Mouse (Mus musculus): ENCODE data around the gene 4933417A18Rik.
"Not testable (repeated sequence)": the region's sequence is repeated elsewhere in the genome, so short reads cannot be mapped to it uniquely, and the experiment has no call there.

Gene 4933417A18Rik

DNA sequence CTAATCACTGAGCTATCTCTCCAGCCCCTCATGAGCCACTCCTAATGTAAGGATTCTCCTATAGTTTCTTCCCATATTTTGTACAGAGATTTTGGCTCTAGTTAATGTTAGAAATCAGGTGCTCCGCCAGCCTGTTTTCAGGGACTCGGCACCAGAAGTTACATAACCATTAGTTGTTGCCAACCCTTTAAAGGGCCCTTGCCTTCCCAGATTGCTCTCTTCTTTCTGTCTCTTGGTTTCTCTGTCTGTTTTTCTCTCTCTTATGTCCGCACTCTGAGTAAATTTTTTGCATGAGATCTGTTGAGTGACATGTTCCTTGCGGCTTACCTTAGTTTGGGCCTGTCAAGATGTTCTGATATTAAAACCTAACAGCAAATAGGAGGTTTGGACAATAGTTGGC lies 51.9 kb downstream of the 4933417A18Rik start:
- no peak for DNase-seq (ENCODE audit: low read depth)

DNA sequence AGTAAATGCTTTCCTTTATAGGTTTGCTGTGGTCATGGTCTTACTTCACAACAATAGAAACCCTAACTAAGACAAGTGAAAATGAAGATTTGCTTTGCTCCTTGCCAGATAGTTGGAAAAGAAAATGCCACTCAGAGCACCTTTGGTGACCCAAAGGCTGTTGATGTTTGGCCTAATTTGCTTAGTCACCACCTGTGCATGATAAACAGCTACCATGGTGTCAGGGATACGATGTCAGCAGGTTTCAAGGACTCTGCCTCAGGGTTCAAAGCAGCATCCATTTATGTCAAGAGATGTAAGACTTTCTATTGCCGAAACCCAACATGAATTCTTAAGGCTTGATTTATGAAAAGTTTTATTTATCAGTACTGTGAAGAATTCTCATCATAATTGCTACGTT lies 53.2 kb downstream of the 4933417A18Rik start:
- DNase-seq (ENCODE audit: low read depth) = no peak

DNA sequence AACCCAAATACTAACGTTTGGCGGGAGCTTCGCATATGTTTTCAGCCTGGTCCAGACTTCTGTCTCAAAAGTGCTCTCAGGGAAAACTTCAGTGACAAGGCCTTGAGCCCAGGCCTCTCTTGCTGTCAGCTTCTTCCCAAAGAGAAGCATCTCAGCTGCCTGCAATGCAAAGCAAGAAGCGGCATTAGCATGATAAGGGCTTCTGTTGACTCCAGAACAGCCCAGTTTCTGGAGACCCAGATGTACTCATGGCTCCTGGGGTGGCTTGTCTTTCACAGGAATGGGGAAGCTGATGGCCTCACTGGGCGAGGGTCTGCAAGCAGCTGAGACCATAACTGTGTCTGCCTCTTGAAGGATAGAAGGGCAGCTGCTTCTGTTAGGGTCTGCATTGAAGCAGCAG lies 54.4 kb downstream of the 4933417A18Rik start:
- DNase-seq (ENCODE audit: low read depth) = not testable (repeated sequence)

- DNase-seq (ENCODE audit: low read depth) = not testable (repeated sequence)
Measured at GRCm38 (mm10) chr13:34983479-34983878, 59.3 kb downstream of the 4933417A18Rik start.

- DNase-seq (ENCODE audit: low read depth) = no peak
Measured at GRCm38 (mm10) chr13:34991581-34992273, 67.5 kb downstream of the 4933417A18Rik start.

- DNase-seq (ENCODE audit: low read depth) = peak; percentile 14
Measured at GRCm38 (mm10) chr13:34993085-34993484, 68.9 kb downstream of the 4933417A18Rik start.

DNA sequence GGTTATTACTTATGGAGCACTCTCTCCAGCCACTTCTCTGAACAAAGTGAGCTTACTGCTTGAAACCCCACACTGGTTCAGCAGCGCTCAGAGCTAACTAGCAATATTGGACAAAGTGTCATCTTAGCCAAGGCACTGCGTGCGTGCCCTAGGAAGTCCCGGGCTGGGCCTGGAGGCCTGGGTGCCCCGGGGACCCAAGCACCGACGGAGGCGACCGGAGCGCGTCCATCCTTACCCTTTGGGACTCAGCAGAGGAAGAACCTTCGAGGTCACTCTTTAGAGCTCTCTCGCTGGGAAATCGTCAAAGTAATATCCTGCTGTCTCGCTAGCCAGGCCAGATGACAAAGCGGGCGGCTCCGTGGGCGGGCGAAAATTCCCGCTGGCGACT lies 69.4 kb downstream of the 4933417A18Rik start:
- no peak for DNase-seq (ENCODE audit: low read depth)

GRCm38 (mm10) chr13:34993983-34994811 lies 70.0 kb downstream of the 4933417A18Rik start:
- DNase-seq (ENCODE audit: low read depth) = peak; percentile 87

DNA sequence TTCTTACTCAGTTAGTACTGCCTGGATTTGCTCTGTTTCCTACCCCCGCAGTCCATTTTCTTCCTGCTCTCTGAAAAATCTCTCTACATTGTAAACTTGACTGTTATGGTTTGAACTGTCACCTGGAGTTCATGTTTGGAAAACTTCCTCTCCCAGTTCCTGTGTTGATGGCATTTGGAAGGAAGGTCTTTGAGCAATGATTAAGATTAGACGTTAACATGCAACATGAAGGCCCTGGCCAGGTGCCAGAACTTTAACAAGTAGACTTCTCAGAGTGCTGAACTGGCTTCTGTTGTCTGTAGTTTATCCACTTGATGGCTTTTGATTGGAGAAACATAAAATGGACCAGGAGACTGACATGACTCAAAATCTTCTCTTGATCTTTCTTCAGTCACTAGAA lies 71.7 kb downstream of the 4933417A18Rik start:
- no peak for DNase-seq (ENCODE audit: low read depth)

Measured in naive thymus-derived CD4-positive, alpha-beta T cell, adult 2 months (primary cell).